Mouse (Mus musculus): Measurements from ENCODE around the gene Egfl8. TPM values are rescaled to one million over a fixed set of nuclear protein-coding genes. Genes with fewer than 3 reads are reported as not detected.
A peak's percentile ranks its signal among the peaks of the same experiment; 100 is the strongest.

Gene Egfl8
- polyA plus RNA-seq, 2 experiments = 0.10 to 0.39 TPM

GRCm38 (mm10) chr17:34606186-34607039 lies 9.4 kb downstream of the Egfl8 start:
- H3K27ac ChIP-seq = peak overlapping the region; percentile 76
- DNase-seq (ENCODE audit: low read depth in 3 of 3, low spot score in 3 of 3) = no peak
- no peak for ATAC-seq (ENCODE audit: insufficient read depth)
- WGBS (ENCODE audit: insufficient replicate concordance) = 14% methylated on average over 32 of the region's 32 CpGs
- H3K4me2 ChIP-seq (ENCODE audit: low read depth) = peak overlapping the region; percentile 79
- peaks cover 12 to 23% of the 10 kb centered on the region in 2 experiments for H3K4me1 ChIP-seq (replicated peaks; ENCODE audit: control insufficient read depth in 2 of 2, insufficient read depth in 2 of 2, low read length in 1 of 2)
- TF ChIP-seq EP300 (IDR thresholded peaks at IDR 0.05; ENCODE audit: low read depth) (no peak), CTCF (IDR thresholded peaks at IDR 0.05; ENCODE audit: low read depth) (no peak)
- H3K9me3 ChIP-seq (ENCODE audit: control insufficient read depth, low read length) = no peaks in the 10 kb centered on the region
- H3K4me3 ChIP-seq (ENCODE audit: insufficient read depth in 1 of 2, low read depth in 2 of 2, low read length in 2 of 2) = peak overlapping the region; percentile 74 to 78
- peak overlapping the region; percentile 90 for H3K9ac ChIP-seq (replicated peaks)
- no peaks in the 10 kb centered on the region for H3K27me3 ChIP-seq (ENCODE audit: control insufficient read depth, insufficient read depth, low read length)
- H3K36me3 ChIP-seq (replicated peaks; ENCODE audit: control insufficient read depth, insufficient read depth, low read depth) = peaks cover 5% of the 10 kb centered on the region

- H3K9ac ChIP-seq (replicated peaks) = peak overlapping the region; percentile 90
- peak overlapping the region; percentile 79 for H3K4me2 ChIP-seq (ENCODE audit: low read depth)
- H3K36me3 ChIP-seq (replicated peaks; ENCODE audit: control insufficient read depth, insufficient read depth, low read depth) = peaks cover 8% of the 10 kb centered on the region
- H3K4me1 ChIP-seq (replicated peaks; ENCODE audit: control insufficient read depth in 2 of 2, insufficient read depth in 2 of 2, low read length in 1 of 2) = peaks cover 12 to 23% of the 10 kb centered on the region in 2 experiments
- H3K27ac ChIP-seq = peak overlapping the region; percentile 89
- under 1% methylated on average over 29 of the region's 30 CpGs for WGBS (ENCODE audit: insufficient replicate concordance)
- peak; percentile 22 for ATAC-seq (ENCODE audit: insufficient read depth)
- peak; percentile 81 to 87 (median 85) for DNase-seq (ENCODE audit: low read depth in 3 of 3, low spot score in 3 of 3)
- TF ChIP-seq CTCF (IDR thresholded peaks at IDR 0.05; ENCODE audit: low read depth) (no peak), EP300 (IDR thresholded peaks at IDR 0.05; ENCODE audit: low read depth) (no peak)
- no peaks in the 10 kb centered on the region for H3K9me3 ChIP-seq (ENCODE audit: control insufficient read depth, low read length)
- no peaks in the 10 kb centered on the region for H3K27me3 ChIP-seq (ENCODE audit: control insufficient read depth, insufficient read depth, low read length)
- peak overlapping the region; percentile 74 to 78 for H3K4me3 ChIP-seq (ENCODE audit: insufficient read depth in 1 of 2, low read depth in 2 of 2, low read length in 2 of 2)
These were observed 10.2 kb downstream of the Egfl8 start for GRCm38 (mm10) chr17:34605609-34606008.

GRCm38 (mm10) chr17:34604511-34605237 lies 11.1 kb downstream of the Egfl8 start:
- H3K36me3 ChIP-seq (replicated peaks; ENCODE audit: control insufficient read depth, insufficient read depth, low read depth) = peaks cover 12% of the 10 kb centered on the region
- TF ChIP-seq CTCF (IDR thresholded peaks at IDR 0.05; ENCODE audit: low read depth) = no peak
- TF ChIP-seq EP300 (IDR thresholded peaks at IDR 0.05; ENCODE audit: low read depth) = no peak
- WGBS (ENCODE audit: insufficient replicate concordance) = 15% methylated on average over 24 of the region's 24 CpGs
- H3K27ac ChIP-seq = peak overlapping the region; percentile 89
- H3K9ac ChIP-seq (replicated peaks) = peak overlapping the region; percentile 90
- H3K4me1 ChIP-seq (replicated peaks; ENCODE audit: control insufficient read depth in 2 of 2, insufficient read depth in 2 of 2, low read length in 1 of 2) = peaks cover 12 to 23% of the 10 kb centered on the region in 2 experiments
- peak overlapping the region; percentile 74 to 78 for H3K4me3 ChIP-seq (ENCODE audit: insufficient read depth in 1 of 2, low read depth in 2 of 2, low read length in 2 of 2)
- peak overlapping the region; percentile 79 for H3K4me2 ChIP-seq (ENCODE audit: low read depth)
- DNase-seq (ENCODE audit: low read depth in 3 of 3, low spot score in 3 of 3) (no peak), ATAC-seq (ENCODE audit: insufficient read depth) (no peak)
- no peaks in the 10 kb centered on the region for H3K27me3 ChIP-seq (ENCODE audit: control insufficient read depth, insufficient read depth, low read length)
- no peaks in the 10 kb centered on the region for H3K9me3 ChIP-seq (ENCODE audit: control insufficient read depth, low read length)

GRCm38 (mm10) chr17:34604061-34604508 lies 11.7 kb downstream of the Egfl8 start, which contains the start of gene Agpat1:
Agpat1 (plus strand) TSS chr17:34604262.
- 1% methylated on average over 30 of the region's 35 CpGs for WGBS (ENCODE audit: insufficient replicate concordance)
- H3K4me3 ChIP-seq (ENCODE audit: insufficient read depth in 1 of 2, low read depth in 2 of 2, low read length in 2 of 2) = peak within 1 kb of the TSS; percentile 74 to 92
- H3K9me3 ChIP-seq (ENCODE audit: control insufficient read depth, low read length) = no peaks in the 10 kb centered on the region
- peak within 1 kb of the TSS; percentile 95 for H3K4me2 ChIP-seq (ENCODE audit: low read depth)
- peak within 1 kb of the TSS; percentile 93 for H3K9ac ChIP-seq (replicated peaks)
- H3K4me1 ChIP-seq (replicated peaks; ENCODE audit: control insufficient read depth in 2 of 2, insufficient read depth in 2 of 2, low read length in 1 of 2) = peaks cover 12 to 23% of the 10 kb centered on the region in 2 experiments
- H3K27me3 ChIP-seq (ENCODE audit: control insufficient read depth, insufficient read depth, low read length) = no peaks in the 10 kb centered on the region
- H3K36me3 ChIP-seq (replicated peaks; ENCODE audit: control insufficient read depth, insufficient read depth, low read depth) = peaks cover 12% of the 10 kb centered on the region
- TF ChIP-seq EP300 (IDR thresholded peaks at IDR 0.05; ENCODE audit: low read depth) (no peak), CTCF (IDR thresholded peaks at IDR 0.05; ENCODE audit: low read depth) (no peak)
- peak in 2 of 3 experiments; percentile 98 for DNase-seq (ENCODE audit: low read depth in 3 of 3, low spot score in 3 of 3)
- peak within 1 kb of the TSS; percentile 89 for H3K27ac ChIP-seq
- ATAC-seq (ENCODE audit: insufficient read depth) = peak; percentile 81

Data from liver, embryonic 14.5 days (tissue).